Comparison of ENCODE assay signal across 25 mouse cellular contexts in genomic region chr7:128352721-128353120, GRCm38 (mm10).
"Had no signal": no experiment of that assay in that cellular context is flagged by ENCODE, and none has a peak within 500 bp of the region (broad histone marks: within the 10 kb centered on the region; RNA-seq: fewer than 3 reads in every experiment).

No protein-coding gene starts in this region.

- H3K9me3 ChIP-seq: heart, embryonic 12.5 days; hindbrain, embryonic 10.5 days; hindbrain, embryonic 12.5 days; limb, embryonic 10.5 days; limb, embryonic 12.5 days; liver, embryonic 13.5 days; liver, embryonic 15.5 days had no signal

- DNase-seq: gastrocnemius, adult 2 months; gastrocnemius, postnatal 10 days; heart, adult 2 months; heart, postnatal 14 days; heart, postnatal 36 days; kidney, adult 18-20 months; kidney, adult 8-10 months; kidney, postnatal 10 days; kidney, postnatal 25 days; kidney, postnatal 4 days; liver; liver, embryonic 13.5 days had no signal

- H3K27me3 ChIP-seq: hindbrain, embryonic 12.5 days; limb, embryonic 12.5 days; liver, embryonic 13.5 days had no signal

- H3K4me3 ChIP-seq: gastrocnemius, adult 2 months; heart, adult 2 months; heart, embryonic 12.5 days; hindbrain, embryonic 10.5 days; hindbrain, embryonic 12.5 days; layer of hippocampus, adult 2 months; left cerebral cortex, adult 2 months; limb, embryonic 10.5 days; limb, embryonic 12.5 days; liver, embryonic 13.5 days; liver, embryonic 15.5 days had no signal

- H3K9ac ChIP-seq: heart, embryonic 12.5 days; hindbrain, embryonic 12.5 days; hindbrain, embryonic 14.5 days; limb, embryonic 12.5 days; liver, embryonic 13.5 days; liver, embryonic 15.5 days had no signal

- H3K4me1 ChIP-seq: limb, embryonic 10.5 days; limb, embryonic 12.5 days; liver, embryonic 15.5 days had no signal

- H3K27ac ChIP-seq: gastrocnemius, adult 2 months; heart, adult 2 months; hindbrain, embryonic 10.5 days; hindbrain, embryonic 12.5 days; hindbrain, embryonic 14.5 days; layer of hippocampus, adult 2 months; left cerebral cortex, adult 2 months; limb, embryonic 10.5 days; limb, embryonic 12.5 days; liver, embryonic 13.5 days; liver, embryonic 15.5 days had no signal

- H3K4me2 ChIP-seq: heart, embryonic 12.5 days; hindbrain, embryonic 12.5 days; hindbrain, embryonic 14.5 days; limb, embryonic 12.5 days; liver, embryonic 13.5 days; liver, embryonic 15.5 days had no signal

- ATAC-seq: forebrain, embryonic 16.5 days; hindbrain, embryonic 16.5 days; inflammation-experienced regulatory T-cells, adult 6 months; intestine, postnatal 0 days had no signal

- H3K36me3 ChIP-seq: heart, embryonic 12.5 days; hindbrain, embryonic 10.5 days; hindbrain, embryonic 12.5 days; limb, embryonic 10.5 days; limb, embryonic 12.5 days; liver, embryonic 13.5 days; liver, embryonic 15.5 days had no signal
